Mouse (Mus musculus): ENCODE results near the gene Pon3.

Gene Pon3

DNA sequence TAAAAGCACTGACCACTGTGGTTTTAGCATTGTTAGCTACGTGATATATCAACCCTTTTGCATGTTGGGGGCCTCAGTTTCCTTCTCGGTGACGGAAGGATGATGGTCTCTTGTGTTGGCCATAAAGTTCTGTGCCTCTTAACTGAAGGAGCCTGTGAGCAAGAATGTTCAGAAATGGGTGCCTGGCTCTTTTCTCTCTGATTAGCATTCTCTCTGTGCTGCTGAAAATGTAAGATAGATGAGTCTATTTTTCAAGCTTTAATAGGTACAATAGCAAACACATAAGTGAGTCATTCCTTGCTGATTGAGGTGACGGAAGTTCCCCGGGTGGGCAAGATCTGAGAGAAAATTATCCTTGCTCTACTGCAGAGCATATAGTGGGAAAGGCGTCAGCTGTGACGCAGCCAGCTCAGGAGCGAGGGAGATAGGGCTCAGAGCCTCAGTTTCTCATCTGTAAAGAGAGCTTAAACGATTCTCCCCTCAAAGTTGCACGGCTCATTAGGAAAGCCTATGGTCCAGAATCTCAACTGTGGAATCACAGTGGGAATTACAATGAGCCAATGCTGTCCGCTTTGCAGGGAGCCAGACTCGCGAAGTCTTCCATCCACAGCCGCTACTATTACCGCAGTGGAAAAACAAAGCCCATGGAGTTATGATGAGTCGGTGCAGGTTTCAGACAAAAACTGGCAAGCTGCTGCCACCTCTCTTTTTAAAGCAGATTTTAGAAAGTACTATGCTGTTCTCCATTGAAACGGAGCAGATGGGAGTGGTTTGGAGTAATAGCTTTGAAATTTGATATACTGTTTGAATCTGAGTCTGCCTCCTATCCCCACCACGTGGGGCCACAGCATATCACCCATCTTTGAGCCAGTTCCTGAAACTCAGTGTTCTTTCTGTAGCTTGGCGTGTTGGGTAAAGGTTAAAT is 77.9 kb downstream of the Pon3 start:
- DNase-seq = no peak

DNA sequence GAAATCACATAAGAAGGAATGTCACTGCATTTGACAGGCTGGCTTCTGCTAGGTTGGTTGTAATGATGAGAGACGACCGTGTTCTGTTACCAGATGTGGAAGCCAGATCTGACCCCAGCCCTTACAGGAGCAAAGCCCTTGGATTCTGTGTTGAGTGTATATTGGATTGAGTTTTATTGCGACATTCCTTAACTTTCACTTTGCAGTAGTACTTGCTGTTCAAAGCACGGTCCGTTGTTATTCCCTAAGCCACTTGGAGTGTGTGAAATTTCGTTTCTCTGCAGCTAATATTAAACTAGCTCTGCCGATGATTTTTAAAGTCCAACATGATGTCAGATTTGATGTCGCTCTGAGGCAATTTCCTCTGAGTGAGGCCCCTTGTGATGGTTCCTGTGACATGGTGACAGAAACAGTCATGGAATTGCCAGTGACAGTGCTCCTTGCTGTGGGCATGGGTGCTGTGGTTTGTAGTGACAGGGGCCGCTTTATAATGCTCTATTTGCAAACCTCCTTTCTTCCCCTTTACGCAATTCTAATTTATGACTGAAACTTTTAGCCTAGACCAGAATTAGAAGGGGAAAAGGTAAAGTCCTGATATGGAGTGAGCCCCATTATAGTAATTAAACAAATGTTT is 81.8 kb downstream of the Pon3 start:
- no peak for DNase-seq

DNA sequence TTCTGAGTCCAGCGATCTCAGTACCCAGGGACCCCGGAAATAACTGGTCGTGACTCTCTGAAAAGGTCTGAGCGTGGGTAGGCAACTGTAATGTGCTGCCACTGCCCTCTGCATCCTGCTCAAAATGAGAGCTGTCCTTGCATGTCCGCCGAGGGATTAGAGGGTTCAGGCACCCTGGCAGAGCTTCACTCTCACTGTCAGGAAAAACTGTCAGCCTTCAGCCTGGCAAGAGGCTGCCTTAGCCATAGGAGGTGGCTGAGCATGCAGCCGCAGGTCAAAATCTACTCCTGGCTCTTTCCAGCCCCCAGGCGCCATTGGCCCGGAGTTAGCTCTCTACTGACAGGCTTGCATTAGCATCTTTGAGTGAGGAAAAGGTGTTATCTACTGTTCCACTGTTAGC is 83.5 kb downstream of the Pon3 start:
- no peak for DNase-seq

GRCm38 (mm10) chr6:5171418-5171817 is 84.7 kb downstream of the Pon3 start:
- DNase-seq = no peak
